Mouse (Mus musculus) heart, postnatal 25 days (tissue): ENCODE data around the gene Dlec1. TPM values are rescaled to one million over a fixed set of nuclear protein-coding genes. Genes with fewer than 3 reads are reported as not detected.

Source experiments
- DNase-seq: peaks from one replicate; pipeline ENCODE4 v3.0.0; 2022; ENCODE audit warnings: low spot score
- intact Hi-C: fragments of 180-260 bp; cut with DNase I; formaldehyde crosslinking; loops from one replicate; pipeline ENCODE4 v1.15.1; 2025
- total RNA-seq, 2 experiments: library from RNA; stranded (reverse); gene quantifications; 2 replicates each; pipeline ENCODE4 v1.2.3; 2021

Dlec1 gene
- total RNA-seq, 2 experiments from 2014 or later, result 0.10 TPM; not detected in 1

DNA sequence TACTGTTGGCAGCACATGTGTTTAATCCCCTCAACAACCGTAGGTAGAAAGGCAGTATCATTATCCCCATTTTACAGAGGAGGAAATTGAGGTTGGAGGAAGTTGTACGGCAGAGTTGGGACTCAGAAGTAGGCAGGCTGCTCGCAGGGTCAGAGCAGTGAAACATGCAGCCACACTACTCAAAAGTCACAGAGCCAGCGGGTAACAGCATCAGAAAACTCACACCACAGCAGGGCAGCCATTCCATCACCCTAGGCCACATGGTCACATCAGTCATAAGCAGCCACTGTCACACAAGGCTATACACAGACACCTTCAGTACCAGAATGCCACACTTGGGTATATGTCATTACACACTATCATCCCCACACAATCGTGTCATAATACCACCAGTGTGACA lies 15.0 kb upstream of the Dlec1 start:
- intact Hi-C loops, result no loop called here

DNA sequence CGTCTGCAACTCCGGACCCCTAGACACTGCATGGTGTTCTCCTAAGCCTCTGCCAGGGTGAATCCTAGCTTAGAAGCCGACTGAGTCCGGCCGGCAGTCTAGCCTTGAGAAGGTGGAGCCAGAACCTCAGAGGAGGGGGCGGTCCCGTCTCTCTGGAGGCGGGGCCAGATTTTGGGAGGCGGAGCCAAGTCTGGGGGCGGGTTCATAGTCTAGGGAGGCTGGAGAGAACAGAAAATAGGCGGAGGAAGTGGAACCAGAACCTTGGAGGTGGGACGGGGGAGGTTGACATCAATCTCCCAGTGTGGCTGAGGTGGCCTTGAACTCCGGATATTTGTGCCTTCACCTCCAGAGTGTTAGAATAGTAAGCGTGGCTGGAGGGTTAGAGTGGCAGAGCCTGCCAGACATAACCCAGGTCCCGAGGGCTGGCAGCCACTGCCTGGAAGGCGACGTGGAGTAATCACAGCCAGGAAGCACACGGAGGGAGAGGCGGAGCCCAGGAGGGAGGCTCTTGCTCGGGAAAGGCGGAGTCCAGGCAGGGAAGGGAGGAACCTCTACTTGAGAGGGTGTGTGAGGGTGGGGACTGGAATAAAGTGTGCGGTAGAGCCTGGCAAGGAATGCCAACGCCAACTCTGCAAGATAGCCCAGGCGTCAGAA lies 14.0 kb upstream of the Dlec1 start:
- intact Hi-C loops, result no loop called here
- peak; percentile 77 for DNase-seq

More for the DNA sequence above, 15.0 kb upstream of the Dlec1 start:
- DNase-seq, result no peak

DNA sequence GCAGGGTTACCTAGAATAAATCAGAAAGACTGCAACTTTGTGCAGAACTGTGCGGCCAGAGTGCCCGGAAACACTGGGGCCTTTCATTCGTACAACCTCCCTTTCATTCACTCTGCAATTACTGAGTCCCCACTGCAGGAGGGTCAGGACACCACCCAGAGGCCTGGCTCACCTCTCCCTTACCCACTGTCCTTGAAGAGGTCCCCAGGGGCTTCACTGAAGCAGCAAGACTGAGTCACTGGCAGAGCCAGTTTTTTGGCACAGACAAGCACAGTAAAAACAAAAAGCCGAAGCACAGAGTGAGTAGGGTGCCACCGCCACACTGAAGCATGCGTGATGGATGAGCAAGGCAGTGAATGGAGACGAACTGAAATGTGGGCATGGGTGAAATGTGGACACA lies 12.8 kb upstream of the Dlec1 start:
- intact Hi-C loops, result no loop called here
- no peak for DNase-seq

DNA sequence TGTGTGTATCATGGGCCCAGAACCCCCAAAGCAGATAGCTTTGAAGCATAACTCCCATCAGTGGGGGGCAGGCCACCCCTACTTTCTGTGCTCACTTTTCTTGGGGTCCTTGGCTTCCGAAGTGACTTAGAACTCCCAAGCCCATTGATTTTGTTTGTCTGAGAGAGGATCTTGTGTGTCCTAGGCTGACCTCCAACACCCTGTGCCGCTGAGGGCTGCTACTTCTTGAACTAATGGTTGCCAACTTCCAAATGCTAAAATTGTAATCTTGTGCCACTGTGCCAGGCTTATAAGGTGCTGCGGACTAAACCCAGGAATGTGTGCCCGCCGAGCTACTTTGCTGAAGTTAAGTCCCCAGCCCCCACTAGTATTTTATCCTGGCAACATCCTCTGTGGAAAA lies 11.8 kb upstream of the Dlec1 start:
- DNase-seq, result no peak
- intact Hi-C loops, result loop anchor here (5.0 kb wide), 1 partner anchor 312 kb away; the partner anchor contains the start of gene Acvr2b

DNA sequence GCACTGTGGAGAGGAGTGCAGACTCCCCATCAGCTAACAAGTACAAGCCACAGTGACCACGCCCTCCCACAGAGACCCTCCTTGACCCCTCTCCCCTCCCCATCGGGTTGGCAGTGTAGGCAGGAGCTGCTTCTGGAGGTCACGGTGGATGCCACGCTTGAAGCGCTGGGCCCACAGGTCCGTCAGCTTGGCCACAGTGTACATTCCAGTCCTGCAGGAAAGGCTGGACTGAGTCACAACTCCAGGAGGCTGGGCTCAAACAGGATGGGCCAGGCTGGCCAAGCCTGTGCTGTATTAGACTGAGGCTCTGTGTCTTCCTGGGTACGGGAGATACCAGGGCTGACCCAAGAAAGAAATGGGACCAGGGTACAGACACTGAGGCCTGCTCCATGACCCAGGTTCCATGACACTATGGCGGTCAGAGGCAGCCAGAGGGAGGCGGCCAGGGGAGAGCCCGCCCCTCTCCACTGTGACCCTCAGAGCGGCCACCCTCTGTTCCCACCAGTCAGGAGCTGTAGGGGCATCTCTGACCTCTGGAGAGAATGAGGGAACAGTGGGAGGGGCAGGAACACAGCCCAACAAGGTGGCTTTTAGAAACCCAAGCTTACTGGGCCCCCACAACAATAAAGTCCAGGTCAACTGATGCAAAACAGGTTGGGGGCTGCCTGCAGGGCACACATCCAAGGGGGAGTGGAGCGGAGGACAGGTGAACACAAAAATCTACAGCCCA lies 10.5 kb upstream of the Dlec1 start:
- intact Hi-C loops, result loop anchor here (5.0 kb wide), 1 partner anchor 311 kb away; the partner anchor contains the start of gene Acvr2b
- DNase-seq, result no peak

DNA sequence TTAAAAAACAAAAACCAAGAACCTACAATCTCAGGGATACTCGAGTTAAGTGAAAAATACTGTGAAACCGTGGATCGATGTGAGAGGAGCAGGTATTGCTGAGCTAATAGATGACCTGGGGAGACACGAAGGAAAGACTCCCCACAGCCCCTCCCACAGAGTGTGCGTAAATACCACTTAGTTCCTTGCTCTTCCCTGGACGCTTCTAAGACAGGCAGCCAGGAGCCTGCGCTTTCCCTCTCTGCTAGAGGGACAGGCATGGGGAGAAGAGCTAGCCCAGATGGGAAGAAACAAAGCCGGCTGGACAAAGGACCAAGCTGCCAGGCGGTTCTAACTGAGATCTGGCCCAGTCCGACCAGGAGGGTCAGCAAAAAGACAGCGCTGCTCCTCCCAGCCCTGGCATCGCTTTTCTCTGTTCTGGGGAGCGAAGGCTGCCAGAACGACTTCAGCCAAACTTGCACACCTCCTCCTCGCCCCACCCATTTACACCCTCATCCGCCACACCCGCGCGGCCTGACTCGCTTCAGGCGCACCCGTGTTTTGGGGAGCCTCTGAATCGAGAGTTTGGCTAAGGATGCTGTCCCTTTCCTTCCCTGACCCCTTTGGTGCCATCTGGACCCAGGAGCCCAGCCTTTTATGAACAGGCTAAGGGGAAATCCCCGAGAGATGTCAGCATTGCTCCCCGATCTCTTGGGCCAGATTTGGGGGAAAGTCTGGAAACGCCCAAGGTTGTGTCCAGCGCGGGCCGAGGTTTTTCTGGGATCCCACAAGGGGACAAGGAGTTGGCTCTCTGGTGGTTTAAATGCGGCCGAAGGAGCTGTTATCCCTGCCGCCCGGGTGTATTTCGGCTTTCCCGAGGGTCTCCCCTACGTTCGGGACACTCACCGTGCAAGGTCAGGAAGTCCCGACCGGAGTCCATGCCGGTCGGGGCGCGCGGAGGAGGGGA lies 9.5 kb upstream of the Dlec1 start:
- intact Hi-C loops, result loop anchor here (5.0 kb wide), 1 partner anchor 310 kb away; the partner anchor contains the start of gene Acvr2b
- DNase-seq, result no peak

DNA sequence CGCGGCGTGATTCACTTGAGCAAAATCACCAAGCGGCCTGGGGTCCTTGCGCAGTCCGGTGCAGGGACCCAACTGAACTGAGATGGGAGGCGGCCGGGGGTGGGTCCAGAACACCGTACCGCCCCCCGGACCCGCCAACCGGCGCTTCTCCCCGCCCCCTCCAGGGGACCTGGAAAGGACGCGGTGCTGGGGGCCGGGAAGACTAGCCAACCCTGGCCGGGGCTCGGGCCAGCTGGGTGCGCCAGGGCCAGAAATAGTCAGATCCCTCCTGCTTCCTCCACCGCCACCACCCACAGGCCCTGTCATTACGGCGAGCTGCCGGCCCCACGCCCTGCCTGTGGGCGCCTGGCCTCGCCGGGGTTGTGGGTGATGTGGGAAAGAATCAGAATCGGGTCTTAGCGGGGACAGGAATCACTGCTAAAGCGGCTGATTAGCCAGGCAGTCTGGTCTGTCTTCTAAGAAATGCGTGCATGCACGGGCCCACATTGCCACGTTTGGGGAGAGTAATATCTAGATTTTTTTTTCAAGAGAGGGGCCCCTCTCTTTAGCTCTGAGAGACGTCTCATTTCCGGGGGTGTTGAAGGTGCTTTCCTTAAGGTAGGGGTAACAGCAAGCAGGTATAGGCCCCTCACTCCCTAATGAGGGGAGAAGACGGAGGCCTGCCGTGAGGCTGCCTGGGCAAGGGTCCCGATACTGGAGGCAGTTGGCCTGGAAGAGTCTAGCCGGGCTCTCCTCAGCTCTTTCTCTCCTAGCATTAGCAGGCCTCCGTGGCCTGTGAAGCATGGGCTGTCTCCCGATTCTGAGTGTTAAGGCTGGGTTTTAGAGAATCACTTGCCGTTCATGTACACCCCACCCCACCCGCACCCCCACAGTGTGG lies 8.6 kb upstream of the Dlec1 start, which contains the start of gene Plcd1:
Gene Plcd1 (minus strand): TSS at position 84 of the 877 bp plus-strand sequence.
- intact Hi-C loops, result loop anchor here (5.0 kb wide), 1 partner anchor 309 kb away; the partner anchor contains the start of gene Acvr2b
- peak; percentile 95 for DNase-seq

DNA sequence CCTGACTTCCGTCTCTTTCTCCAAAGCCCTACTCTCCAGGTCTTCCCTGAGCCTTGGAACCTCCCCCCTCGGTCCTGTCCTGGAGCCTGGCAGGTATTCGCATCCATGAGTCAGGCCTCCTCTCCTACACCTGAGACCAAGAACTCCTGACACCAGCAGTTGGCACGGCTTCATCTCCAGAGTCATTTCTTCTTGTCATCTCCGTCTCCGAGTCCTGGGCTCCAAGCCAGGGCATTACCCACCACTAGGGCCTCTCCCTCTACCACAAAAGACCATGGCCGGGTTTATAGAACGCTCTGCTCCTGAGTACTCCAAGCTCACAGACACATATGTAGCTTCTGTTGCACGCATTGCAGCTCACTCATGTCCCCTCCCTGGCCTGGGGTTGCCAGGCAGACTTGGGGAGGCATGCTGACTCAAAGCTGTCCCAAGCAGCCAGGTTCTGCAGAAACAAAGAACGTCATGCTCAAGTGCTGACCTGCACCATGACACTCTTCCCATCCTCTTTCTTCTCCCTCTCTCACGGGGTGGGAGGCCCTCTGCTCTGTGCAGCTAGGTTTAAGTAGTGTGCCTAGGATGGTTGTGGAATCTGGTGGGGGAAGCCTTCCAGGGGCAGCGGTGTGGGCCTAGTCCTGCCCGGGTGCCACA lies 7.7 kb upstream of the Dlec1 start:
- intact Hi-C loops, result loop anchor here (5.0 kb wide), 2 partner anchors 228 to 308 kb away; partner anchors contain the start of genes Acvr2b and Oxsr1
- no peak for DNase-seq

DNA sequence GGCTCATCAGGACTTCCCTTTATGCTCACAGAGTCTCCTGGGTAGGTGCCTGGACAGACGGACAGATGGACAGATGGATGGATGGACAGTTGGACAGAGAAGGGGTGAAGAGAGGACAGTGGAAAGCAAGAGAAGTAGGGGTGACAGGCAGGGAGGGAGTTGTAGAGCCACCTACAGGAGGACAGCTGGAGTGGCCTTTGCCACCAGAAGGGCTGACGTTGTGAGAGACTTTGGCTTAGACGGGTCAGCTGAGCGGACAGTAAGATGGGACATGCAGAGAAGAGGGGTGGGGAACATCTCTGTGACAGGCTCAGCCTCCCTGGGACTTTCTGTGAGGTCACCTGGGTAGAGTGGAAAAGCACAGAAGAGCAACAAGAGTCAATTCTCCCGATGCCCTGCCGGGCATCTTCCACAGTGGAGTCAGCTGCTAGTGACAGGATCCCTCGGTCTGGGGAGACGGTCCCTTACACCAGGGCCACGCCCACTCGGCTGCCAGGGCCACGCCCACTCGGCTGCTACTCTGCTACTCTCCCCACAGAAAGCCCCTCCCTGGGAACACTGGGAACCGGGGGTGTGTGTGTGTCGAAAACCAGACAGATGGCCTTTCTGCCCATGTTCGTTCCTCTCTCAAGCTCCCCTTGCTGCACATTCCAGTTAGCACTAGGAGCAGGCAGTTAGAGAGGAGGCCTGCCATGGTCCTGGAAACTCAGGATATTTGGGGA lies 1.9 kb upstream of the Dlec1 start:
- intact Hi-C loops, result no loop called here
- no peak for DNase-seq

DNA sequence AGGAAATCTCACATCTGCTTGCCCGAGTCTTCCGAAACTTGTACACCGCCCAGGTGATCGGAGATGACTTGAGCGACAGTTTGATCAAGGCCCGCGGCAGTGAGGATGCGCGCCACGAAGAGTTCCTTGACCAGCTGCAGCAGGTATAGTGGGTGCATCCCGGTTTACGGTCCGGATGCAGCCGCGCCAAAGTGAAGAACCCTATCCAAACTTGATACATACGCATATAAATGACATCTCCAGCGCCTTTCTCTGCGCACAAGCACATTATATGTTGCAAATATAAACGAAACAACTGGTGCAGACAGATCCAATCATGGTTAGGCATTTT lies 470 bp downstream of the Dlec1 start:
- no peak for DNase-seq
- intact Hi-C loops, result no loop called here

DNA sequence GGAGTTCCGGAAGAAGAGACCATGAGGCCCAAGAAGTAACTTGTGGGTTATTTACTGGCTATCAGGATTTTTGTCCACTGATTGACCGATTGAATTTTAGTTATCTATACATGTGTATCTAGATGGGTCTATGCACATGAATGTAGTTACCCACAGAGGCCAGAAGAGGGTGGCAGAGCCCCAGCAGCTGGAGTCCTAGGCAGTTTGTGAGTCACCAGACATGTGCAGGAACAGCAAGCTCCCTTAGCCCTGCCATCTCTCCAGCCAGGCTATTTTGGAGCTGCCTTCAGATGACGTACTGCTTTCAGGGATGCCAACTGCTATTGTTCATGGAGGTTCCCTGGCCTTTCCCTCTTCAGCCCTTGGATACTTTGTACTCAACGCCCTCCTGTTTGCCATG lies 5.3 kb downstream of the Dlec1 start:
- no peak for DNase-seq
- intact Hi-C loops, result no loop called here

DNA sequence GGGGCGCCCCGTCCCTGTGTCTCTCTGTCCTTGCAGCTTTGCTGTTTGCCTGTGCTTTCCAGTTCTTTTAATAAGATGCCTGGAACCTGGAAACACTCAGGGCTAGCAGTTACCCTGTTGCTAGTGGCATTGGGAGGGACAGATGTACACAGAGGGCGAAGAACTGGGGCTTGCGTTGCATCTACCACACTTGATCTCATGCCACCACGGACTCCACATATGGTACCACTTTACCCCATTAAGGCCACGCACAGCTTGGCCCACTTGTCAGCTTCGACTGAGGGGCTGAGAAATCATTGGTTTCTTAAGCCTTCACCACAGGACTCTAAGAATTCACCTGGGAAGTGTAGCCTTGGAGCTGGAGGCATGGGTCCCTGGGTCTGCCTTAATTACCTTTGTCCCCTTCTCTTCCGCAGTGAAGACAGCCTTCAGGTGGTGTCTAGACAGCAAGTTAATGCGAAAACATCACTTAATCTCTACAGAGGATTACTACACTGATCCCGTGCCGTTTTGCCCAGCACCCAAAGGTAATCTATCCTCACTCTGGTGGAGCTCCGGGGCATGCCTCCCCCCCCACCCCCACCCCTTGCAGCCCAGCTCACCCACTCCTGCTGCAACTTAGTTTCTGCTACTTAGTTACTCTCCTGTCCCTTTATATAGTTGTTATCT lies 7.5 kb downstream of the Dlec1 start:
- intact Hi-C loops, result no loop called here
- DNase-seq, result no peak

DNA sequence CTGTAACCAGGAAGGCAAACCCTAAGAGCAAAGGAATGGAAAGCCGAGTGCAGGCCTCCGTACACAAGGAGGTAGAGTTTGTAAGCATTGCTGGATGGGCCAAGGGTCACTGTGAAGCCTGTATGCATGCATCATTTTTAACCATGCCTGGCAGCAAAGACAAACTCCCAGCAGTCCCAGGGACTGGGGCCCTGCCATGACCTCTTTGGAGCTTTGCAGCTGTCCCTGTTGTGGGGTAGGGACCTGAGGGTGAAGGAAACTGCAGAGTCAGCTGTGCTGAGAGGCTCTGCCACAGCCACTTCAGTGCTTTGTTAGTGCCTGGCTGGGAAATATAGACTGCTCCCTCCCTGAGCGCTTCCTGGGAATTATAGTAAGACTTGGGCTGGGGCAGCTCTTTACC lies 8.4 kb downstream of the Dlec1 start:
- DNase-seq, result no peak

DNA sequence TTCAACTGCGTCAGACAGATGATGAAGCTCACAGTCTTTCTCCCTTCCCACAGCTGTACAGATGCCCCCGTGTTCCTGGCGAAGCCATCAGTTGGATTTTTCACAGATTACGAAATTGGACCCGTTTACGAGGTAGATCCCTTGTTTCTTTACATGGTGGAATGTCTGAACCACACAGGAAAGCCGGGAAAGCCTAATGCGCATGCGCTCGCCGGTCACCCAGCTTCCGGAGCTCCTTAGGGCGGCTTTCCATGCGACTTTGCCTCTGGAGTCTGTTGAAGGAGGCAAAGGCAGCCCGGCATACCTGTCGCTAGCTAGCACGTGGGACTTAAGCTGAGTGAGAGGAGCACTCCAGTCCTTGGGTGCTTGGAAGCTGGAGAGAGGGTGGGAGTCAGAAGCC lies 12.6 kb downstream of the Dlec1 start:
- intact Hi-C loops, result no loop called here
- no peak for DNase-seq

More for the DNA sequence above, 8.4 kb downstream of the Dlec1 start:
- intact Hi-C loops, result no loop called here

DNA sequence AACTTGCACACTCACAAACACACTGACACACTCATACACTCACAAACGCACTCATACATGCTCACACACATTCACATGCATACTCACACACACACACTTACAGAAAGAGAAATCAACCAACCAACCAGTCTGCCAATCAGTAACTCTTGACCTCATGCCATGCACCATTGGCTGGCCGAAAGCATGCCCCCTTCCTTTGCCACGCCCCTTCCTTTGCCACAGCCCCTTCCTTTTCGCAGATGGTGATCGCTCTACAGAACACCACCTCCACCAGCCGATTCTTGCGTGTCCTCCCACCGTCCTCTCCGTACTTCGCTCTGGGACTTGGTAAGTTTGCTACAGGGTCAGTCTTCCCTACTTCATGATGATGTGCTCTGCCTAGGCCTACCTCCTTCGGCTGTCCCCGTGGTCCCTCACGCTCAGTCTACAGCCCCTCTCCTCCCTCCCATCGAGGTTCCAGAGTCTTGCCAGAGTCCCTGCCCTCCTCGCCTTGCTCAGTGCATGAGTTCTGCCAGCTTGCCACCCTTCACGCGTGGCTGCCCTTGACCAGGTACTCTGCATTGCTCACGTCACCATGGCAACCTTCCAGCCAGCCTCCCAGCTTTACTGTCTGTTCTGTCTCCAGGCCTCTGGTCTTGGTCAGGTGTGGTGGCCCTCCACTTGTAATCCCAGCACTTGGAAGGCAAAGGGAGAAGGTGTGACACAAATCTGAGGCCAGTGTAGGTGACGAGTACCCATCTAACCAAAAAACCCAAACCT lies 17.3 kb downstream of the Dlec1 start:
- DNase-seq, result no peak
- intact Hi-C loops, result no loop called here

DNA sequence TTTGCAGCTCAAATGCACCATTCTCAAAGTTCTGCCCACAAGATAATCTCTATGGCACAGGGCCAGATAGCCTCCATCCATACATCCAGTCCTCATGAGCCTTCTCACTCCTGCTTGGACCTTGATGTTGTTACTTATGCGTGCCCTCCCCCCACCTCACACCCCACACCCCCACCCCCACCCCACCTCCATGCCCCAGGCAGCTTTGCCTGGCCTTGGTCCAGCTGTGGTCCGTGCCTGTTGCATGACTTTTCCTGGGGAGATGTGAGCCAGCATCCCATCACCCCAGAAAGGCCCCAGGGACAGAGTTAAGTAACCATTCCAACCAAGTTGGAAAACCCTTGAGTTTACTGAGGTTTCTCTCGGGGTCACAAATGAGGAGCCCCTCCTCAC lies 17.9 kb downstream of the Dlec1 start:
- no peak for DNase-seq
- intact Hi-C loops, result no loop called here
